Mouse (Mus musculus): ENCODE measurements at regions not wholly inside any gene's neighbourhood (a gene's known extent, or its start where the extent isn't known, plus 50 kb on each side); places are given as distances from the start of the nearest gene placed in this dataset.

- H3K4me3 ChIP-seq (ENCODE audit: low read depth, low read length) = no peak overlapping the region
- H3K9me3 ChIP-seq (ENCODE audit: control insufficient read depth, low read length) = no peaks in the 10 kb centered on the region
- H3K4me2 ChIP-seq (replicated peaks; ENCODE audit: low read depth) = no peak overlapping the region
- no peaks in the 10 kb centered on the region for H3K36me3 ChIP-seq (ENCODE audit: control insufficient read depth, insufficient read depth, low read length)
- H3K27ac ChIP-seq (replicated peaks) = no peak overlapping the region
- ATAC-seq (ENCODE audit: low FRiP score, low TSS enrichment) (no peak), DNase-seq (ENCODE audit: low spot score) (no peak)
- no peak overlapping the region for H3K9ac ChIP-seq (ENCODE audit: low read length)
- no peak for TF ChIP-seq EP300 (optimal IDR thresholded peaks at IDR 0.05)
- no peak for TF ChIP-seq CTCF (IDR thresholded peaks at IDR 0.05; ENCODE audit: low read depth)
- WGBS = 31% methylated on average over 6 of the region's 6 CpGs
- no peaks in the 10 kb centered on the region for H3K27me3 ChIP-seq (ENCODE audit: control insufficient read depth, insufficient read depth, low read length)
- H3K4me1 ChIP-seq (replicated peaks; ENCODE audit: control insufficient read depth, insufficient read depth) = no peaks in the 10 kb centered on the region
Measured at GRCm38 (mm10) chr13:72783727-72784070, 155.1 kb downstream of the Irx2 start.

GRCm38 (mm10) chr13:72792695-72793094 is 164.1 kb downstream of the Irx2 start:
- 61% methylated on average over 3 of the region's 3 CpGs for WGBS
- no peaks in the 10 kb centered on the region for H3K36me3 ChIP-seq (ENCODE audit: control insufficient read depth, insufficient read depth, low read length)
- no peaks in the 10 kb centered on the region for H3K4me1 ChIP-seq (replicated peaks; ENCODE audit: control insufficient read depth, insufficient read depth)
- no peak for TF ChIP-seq EP300 (optimal IDR thresholded peaks at IDR 0.05)
- TF ChIP-seq CTCF (IDR thresholded peaks at IDR 0.05; ENCODE audit: low read depth) = no peak
- H3K9ac ChIP-seq (ENCODE audit: low read length) = no peak overlapping the region
- no peak overlapping the region for H3K4me3 ChIP-seq (ENCODE audit: low read depth, low read length)
- no peak overlapping the region for H3K4me2 ChIP-seq (replicated peaks; ENCODE audit: low read depth)
- no peaks in the 10 kb centered on the region for H3K27me3 ChIP-seq (ENCODE audit: control insufficient read depth, insufficient read depth, low read length)
- no peak for DNase-seq (ENCODE audit: low spot score)
- no peak overlapping the region for H3K27ac ChIP-seq (replicated peaks)
- ATAC-seq (ENCODE audit: low FRiP score, low TSS enrichment) = no peak
- no peaks in the 10 kb centered on the region for H3K9me3 ChIP-seq (ENCODE audit: control insufficient read depth, low read length)

GRCm38 (mm10) chr13:72800021-72800420 is 171.4 kb downstream of the Irx2 start:
- H3K36me3 ChIP-seq (ENCODE audit: control insufficient read depth, insufficient read depth, low read length) = no peaks in the 10 kb centered on the region
- DNase-seq (ENCODE audit: low spot score) = no peak
- H3K9me3 ChIP-seq (ENCODE audit: control insufficient read depth, low read length) = no peaks in the 10 kb centered on the region
- no peaks in the 10 kb centered on the region for H3K4me1 ChIP-seq (replicated peaks; ENCODE audit: control insufficient read depth, insufficient read depth)
- no peak overlapping the region for H3K27ac ChIP-seq (replicated peaks)
- no peaks in the 10 kb centered on the region for H3K27me3 ChIP-seq (ENCODE audit: control insufficient read depth, insufficient read depth, low read length)
- TF ChIP-seq EP300 (optimal IDR thresholded peaks at IDR 0.05) = no peak
- no peak for TF ChIP-seq CTCF (IDR thresholded peaks at IDR 0.05; ENCODE audit: low read depth)
- no peak overlapping the region for H3K9ac ChIP-seq (ENCODE audit: low read length)
- no peak for ATAC-seq (ENCODE audit: low FRiP score, low TSS enrichment)
- no peak overlapping the region for H3K4me3 ChIP-seq (ENCODE audit: low read depth, low read length)
- no peak overlapping the region for H3K4me2 ChIP-seq (replicated peaks; ENCODE audit: low read depth)
- WGBS = 30% methylated on average over 8 of the region's 8 CpGs

- no peaks in the 10 kb centered on the region for H3K4me1 ChIP-seq (replicated peaks; ENCODE audit: control insufficient read depth, insufficient read depth)
- TF ChIP-seq EP300 (optimal IDR thresholded peaks at IDR 0.05) = no peak
- TF ChIP-seq CTCF (IDR thresholded peaks at IDR 0.05; ENCODE audit: low read depth) = no peak
- H3K9me3 ChIP-seq (ENCODE audit: control insufficient read depth, low read length) = no peaks in the 10 kb centered on the region
- WGBS = 26% methylated on average over 3 of the region's 3 CpGs
- no peaks in the 10 kb centered on the region for H3K36me3 ChIP-seq (ENCODE audit: control insufficient read depth, insufficient read depth, low read length)
- H3K27me3 ChIP-seq (ENCODE audit: control insufficient read depth, insufficient read depth, low read length) = no peaks in the 10 kb centered on the region
- no peak overlapping the region for H3K9ac ChIP-seq (ENCODE audit: low read length)
- no peak overlapping the region for H3K27ac ChIP-seq (replicated peaks)
- DNase-seq (ENCODE audit: low spot score) (no peak), ATAC-seq (ENCODE audit: low FRiP score, low TSS enrichment) (no peak)
- no peak overlapping the region for H3K4me2 ChIP-seq (replicated peaks; ENCODE audit: low read depth)
- no peak overlapping the region for H3K4me3 ChIP-seq (ENCODE audit: low read depth, low read length)
Measured at GRCm38 (mm10) chr13:72800546-72800945, 171.9 kb downstream of the Irx2 start.

- DNase-seq (ENCODE audit: low spot score) (no peak), ATAC-seq (ENCODE audit: low FRiP score, low TSS enrichment) (no peak)
- WGBS = 49% methylated on average over 11 of the region's 11 CpGs
- Histone ChIP-seq H3K4me2 (replicated peaks; ENCODE audit: low read depth) (no peak overlapping the region), H3K9ac (ENCODE audit: low read length) (no peak overlapping the region), H3K4me1 (replicated peaks; ENCODE audit: control insufficient read depth, insufficient read depth) (no peaks in the 10 kb centered on the region), H3K27ac (replicated peaks) (no peak overlapping the region), H3K9me3 (ENCODE audit: control insufficient read depth, low read length) (no peaks in the 10 kb centered on the region), H3K27me3 (ENCODE audit: control insufficient read depth, insufficient read depth, low read length) (no peaks in the 10 kb centered on the region), H3K36me3 (ENCODE audit: control insufficient read depth, insufficient read depth, low read length) (no peaks in the 10 kb centered on the region), H3K4me3 (ENCODE audit: low read depth, low read length) (no peak overlapping the region)
- TF ChIP-seq CTCF (IDR thresholded peaks at IDR 0.05; ENCODE audit: low read depth) = no peak
Measured at GRCm38 (mm10) chr13:72803374-72803773, 174.8 kb downstream of the Irx2 start.

GRCm38 (mm10) chr13:72809226-72809625 is 180.6 kb downstream of the Irx2 start:
- TF ChIP-seq CTCF (IDR thresholded peaks at IDR 0.05; ENCODE audit: low read depth) (no peak), EP300 (optimal IDR thresholded peaks at IDR 0.05) (no peak)
- Histone ChIP-seq H3K9ac (ENCODE audit: low read length) (no peak overlapping the region), H3K27me3 (ENCODE audit: control insufficient read depth, insufficient read depth, low read length) (no peaks in the 10 kb centered on the region), H3K4me1 (replicated peaks; ENCODE audit: control insufficient read depth, insufficient read depth) (no peaks in the 10 kb centered on the region), H3K9me3 (ENCODE audit: control insufficient read depth, low read length) (no peaks in the 10 kb centered on the region), H3K27ac (replicated peaks) (no peak overlapping the region), H3K4me3 (ENCODE audit: low read depth, low read length) (no peak overlapping the region), H3K36me3 (ENCODE audit: control insufficient read depth, insufficient read depth, low read length) (no peaks in the 10 kb centered on the region), H3K4me2 (replicated peaks; ENCODE audit: low read depth) (no peak overlapping the region)
- no peak for ATAC-seq (ENCODE audit: low FRiP score, low TSS enrichment)
- DNase-seq (ENCODE audit: low spot score) = no peak
- WGBS = 91% methylated on average over 3 of the region's 3 CpGs

All from stomach, postnatal 0 days (tissue).